Mouse (Mus musculus) T-helper 17 cell (primary cell): Measurements from ENCODE around the gene Ddrgk1.
"Not testable (repeated sequence)": the region's sequence is repeated elsewhere in the genome, so short reads cannot be mapped to it uniquely, and the experiment has no call there.

ENCODE experiments used
- in situ Hi-C, 2 experiments: fragments of 300-600 bp; cut with MboI, MseI; formaldehyde crosslinking; loops; 1 replicate in 1 of 2; 2 replicates in 1 of 2; pipeline ENCODE4 v1.15.1; 2025; ENCODE audit warnings: high pct_unique_total_duplicates in 2 of 2

Gene Ddrgk1

DNA sequence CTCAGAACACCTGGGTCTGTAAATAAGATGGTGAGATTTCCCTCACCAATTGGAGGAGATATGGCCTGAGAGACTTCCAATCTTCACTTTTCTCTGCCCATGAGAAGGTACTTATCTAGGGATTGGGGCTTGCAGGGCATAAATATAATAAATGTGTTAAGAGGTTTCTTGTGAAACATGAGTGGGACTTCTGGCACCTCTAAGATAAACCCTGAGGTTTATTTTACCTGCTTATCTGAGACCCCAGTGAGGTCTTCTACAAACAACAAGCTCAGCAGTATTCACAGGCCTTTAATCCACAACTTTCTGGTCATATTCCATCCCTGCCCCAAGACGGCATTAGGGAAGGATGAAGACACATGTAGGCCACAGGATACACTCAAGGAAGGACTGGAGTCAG is 10.7 kb downstream of the Ddrgk1 start:
- in situ Hi-C loops: no loop called here

DNA sequence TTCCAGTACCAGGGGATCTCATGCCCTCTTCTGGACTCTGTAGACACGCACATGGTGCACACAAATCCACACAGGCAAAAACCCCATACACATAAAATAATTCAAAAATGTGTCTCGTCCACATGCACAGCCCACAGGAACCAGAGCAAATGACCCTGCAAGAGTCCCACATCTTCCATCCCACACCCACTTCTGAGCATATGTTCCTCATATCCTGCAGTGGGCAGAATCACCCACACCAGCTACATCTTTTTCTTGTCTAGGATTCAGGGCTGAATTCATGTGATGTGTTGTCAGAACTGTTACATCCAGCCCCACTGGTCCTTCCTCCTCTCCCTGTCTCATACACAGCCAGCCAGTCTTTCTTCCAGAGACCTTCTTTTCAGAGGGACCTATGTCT is 11.2 kb downstream of the Ddrgk1 start:
- in situ Hi-C loops: no loop called here

DNA sequence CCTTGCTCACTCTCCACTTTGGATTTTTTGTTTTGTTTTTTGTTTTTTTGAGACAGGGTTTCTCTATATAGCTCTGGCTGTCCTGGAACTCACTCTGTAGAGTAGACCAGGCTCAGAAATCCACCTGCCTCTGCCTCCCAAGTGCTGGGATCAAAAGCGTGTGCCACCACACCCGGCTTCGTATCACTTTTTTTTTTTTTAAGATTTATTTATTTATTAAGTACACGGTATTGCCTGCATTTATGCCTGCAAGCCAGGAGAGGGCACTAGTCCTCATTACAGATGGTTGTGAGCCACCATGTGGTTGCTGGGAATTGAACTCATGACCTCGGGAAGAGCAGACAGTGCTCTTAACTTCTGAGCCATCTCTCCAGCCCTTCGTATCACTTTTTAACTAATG is 15.4 kb downstream of the Ddrgk1 start:
- in situ Hi-C loops: not testable (repeated sequence)

DNA sequence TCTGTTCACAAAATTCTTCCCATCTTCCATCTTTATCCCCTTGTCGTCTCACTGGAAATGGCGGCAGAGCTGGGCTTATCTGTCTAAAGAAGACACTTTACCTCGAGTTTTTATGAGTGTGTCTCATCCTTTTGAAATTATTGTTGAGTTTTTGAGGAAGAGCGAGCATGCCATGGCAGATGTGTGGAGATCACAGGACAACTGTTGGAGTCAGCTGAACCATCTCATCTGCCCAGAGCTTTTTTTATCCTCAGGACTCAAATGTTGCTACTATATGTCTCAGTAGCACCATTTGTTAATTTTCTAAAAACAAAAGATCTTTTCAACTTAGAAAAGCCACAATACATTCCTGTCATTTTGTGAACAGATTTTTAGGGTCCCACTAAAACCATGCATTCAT is 19.3 kb downstream of the Ddrgk1 start:
- in situ Hi-C loops: no loop called here

DNA sequence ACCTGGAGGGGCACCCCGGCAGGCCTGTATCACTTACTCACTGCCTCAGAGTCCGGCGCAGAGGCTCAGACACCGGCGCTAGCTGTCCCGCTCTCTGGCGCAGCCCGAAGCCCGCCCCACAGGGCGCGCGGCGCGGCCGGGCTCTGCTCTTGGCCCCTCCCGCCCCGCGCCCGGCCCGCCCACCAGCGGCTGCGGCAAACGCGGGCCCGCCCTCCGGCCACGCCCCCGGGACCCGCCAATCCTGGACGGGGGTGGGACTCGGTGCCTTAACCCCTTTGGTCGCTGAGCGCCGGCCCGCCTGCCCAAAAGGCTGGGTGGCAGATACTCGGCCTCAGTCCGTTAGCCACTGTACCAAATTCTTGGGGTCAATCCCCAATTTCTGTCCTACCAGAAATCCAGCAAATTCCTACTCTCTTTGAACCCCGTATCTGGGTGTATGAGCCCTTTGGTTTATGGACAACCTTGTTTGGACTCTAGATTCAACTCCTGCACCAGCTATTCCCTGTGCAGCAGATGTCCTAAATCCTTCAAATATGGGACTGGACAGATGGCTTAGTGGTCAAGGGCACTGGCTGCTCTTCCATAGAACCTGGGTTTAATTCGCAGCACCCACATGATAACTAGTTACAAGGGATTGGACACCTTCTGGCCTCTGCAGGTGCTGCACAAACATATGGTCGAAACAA is 21.6 kb downstream of the Ddrgk1 start, which contains the start of gene Lzts3:
TSS of gene Lzts3 (minus strand) at position 120 of the 686 bp plus-strand sequence.
- in situ Hi-C loops: no loop called here

DNA sequence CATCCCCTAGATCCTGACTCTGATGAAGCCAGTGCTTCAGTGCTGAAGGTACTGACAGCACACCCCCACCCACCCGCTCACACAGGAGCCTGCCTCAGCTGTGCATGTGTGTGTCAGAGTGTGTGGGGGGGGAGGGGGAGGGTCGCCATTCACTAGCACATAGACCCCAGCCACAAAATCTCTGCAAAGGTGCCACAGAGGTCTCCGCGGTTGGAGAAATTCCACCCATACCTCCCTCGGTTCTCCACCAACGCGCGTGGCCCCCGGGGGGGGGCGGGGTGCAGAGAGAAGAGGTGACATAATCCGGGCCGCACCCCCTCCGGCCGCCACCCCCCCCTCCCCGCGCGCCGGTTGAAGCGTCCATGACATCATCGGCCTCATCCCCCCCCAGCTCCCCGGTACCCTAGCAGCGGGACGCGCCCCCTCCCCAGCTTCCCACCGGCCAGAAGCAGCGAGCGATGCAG is 22.2 kb downstream of the Ddrgk1 start:
- in situ Hi-C loops: no loop called here

DNA sequence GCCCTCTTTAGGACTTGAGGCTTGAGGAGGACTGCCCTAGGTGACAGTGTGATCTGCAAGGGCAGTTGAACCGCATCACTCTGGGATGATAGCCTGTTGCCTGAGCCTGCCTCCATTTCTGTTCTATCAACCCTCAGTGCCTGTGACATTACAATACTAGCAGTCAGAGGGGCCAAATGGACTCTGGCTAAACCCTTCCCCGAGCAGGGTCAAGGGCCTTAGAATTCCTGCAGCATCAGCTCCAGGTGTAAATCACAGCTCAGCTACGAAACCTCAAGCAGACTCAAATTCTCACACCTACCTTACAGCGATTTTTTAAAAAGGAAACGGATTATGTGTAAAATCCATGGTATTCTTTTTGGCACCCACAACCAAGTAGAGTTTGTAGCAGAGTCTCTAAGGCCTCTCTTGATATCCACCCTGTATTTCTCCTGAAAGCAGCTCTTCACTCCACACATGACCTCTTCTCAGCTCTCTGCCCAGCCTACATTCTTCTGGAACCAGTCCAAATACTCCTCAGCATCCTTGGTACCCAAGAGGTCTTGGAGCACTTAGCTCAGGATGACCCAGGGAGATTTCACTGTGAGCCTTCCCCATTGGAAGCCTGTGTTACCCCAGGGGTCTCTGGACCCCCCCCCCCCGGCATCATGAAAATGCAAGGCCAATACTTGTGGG is 23.0 kb downstream of the Ddrgk1 start:
- in situ Hi-C loops: no loop called here

DNA sequence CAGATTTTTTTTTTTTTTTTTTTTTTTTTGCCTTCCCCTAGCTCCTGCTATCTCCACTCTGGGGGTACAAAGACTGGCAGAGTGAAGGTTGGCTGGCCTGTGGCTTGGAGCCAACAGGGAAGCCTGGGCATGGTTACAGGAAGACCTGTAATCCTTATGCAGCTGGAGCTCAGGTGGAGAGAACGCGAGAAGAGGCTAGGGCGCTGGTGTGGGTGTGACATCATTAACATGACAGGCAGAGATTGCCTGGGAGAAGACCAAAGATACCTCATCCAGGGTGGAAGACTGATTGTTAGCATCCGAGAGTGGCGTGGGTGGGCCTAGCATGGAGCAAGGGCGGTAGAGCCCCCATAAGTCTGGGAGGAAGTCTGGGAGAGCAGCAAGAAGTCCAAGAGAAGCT is 25.2 kb downstream of the Ddrgk1 start:
- in situ Hi-C loops: loop anchor here in 1 of 2 experiments (5.0 kb wide), 1 partner anchor 58 kb away; the partner anchor contains the start of gene Slc4a11

DNA sequence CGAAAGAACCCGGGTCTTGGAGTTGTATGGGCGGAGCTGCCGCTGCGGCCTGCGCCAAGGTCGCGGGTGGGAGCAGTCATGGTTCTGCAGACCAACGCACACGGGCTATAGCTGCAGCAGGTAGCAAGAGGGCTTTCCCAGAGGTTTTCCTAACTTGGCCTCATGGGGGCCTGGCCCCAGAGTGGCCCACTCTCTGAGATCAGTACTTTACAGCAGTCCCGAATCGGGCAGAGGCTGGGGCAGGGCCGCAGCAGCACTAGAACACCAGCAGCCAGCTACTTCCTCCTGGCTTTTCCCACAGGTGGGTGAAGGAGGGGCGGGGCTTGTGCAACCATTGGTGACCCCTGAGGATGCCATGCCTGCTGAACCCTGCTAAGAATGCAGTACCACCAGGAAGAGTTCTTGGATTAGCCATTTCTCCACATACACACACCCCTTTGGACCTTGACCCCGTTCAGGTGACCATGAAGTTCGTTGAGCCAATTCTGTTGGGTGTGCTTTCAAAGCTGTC is 26.3 kb downstream of the Ddrgk1 start:
- in situ Hi-C loops: loop anchor here in 1 of 2 experiments (5.0 kb wide), 1 partner anchor 59 kb away; the partner anchor contains the start of gene Slc4a11

DNA sequence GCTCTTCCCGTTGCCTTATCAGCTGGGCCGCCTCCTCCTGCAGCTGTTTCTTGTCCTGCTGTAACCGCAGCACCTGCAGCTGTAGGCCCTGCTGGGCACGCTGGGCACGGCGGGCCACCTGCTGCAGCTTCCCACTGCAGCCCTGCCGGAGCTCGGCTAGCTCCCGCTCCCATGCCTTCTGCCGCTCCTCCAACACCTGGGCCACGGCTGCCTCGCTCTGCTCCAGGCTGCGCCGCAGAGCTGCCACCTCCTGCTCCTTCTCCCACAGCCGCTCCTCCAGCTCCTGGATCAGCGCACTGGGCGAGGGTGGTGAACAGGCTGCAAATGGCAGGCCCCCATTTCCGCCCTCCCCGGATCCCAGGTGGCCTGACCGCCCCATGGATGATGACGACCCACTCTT is 28.6 kb downstream of the Ddrgk1 start:
- in situ Hi-C loops: loop anchor here in 1 of 2 experiments (5.0 kb wide), 1 partner anchor 61 kb away; the partner anchor contains the start of gene Slc4a11

DNA sequence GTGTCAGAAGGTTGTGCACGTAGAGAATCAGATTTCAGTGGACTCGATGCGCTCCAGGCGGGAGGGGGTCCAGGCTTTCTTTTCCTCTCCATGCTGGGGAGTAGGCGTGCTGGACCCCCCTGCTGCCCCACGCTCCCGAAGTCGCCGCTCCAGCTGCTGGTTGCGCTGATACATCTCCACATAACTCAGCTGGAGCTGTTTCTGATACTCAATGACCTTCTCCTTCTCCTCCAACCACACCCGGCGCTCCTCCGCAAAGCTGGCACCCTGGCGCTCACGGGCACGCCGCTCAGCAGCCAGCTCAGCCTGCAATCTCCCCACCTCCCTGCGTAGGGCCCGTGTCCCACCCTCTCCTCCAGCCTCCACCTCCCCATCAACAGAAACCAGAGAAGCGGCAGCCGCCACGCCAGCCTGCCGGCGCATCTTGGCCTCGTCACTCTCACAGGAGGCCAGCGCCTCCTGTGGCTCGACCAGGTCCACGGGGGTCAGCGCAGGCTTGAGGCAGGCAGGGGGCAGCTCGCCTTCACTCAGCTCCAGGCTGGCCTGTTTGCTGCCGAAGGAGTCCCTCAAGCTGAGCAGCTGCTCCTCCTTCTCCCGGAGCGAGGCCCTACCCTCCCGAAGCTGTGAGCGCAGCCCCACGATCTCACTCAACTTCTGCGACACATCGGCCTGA is 29.6 kb downstream of the Ddrgk1 start:
- in situ Hi-C loops: loop anchor here in 1 of 2 experiments (5.0 kb wide), 1 partner anchor 62 kb away; the partner anchor contains the start of gene Slc4a11

DNA sequence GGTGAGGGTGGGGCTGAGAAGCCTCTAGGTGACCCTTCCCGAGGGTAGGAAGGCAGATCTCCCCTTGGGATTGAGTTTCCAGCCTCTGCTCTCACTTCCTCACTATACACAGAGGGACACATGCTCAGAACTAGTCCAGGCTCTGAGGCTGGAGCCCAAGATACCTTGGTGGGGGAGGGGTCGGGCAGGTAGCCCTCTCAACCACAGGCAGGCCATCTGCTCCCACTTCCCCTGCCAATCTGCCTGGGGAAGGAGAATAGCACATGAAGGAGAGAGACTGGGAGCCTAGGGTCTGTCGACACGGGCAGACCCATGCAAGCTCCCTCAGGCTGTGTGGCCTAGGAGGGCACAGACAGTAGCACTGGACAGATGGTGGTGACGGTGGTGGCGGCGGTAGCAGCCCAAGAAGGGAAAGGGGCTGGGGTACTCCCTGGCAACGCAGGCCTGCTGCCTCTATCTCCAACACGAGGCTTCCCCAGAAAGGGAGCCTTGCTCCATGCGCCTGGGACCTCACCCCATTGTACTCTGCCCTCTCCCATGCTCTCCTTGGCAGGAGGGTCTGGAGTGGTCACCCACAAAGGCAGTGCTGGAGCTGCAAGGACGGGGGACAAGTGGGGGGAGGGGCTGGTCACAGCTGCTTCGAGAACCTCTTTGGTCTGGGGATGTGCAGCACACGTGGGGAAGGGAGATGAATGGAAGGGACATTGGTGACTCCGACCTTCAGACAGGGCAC is 30.3 kb downstream of the Ddrgk1 start:
- in situ Hi-C loops: no loop called here

DNA sequence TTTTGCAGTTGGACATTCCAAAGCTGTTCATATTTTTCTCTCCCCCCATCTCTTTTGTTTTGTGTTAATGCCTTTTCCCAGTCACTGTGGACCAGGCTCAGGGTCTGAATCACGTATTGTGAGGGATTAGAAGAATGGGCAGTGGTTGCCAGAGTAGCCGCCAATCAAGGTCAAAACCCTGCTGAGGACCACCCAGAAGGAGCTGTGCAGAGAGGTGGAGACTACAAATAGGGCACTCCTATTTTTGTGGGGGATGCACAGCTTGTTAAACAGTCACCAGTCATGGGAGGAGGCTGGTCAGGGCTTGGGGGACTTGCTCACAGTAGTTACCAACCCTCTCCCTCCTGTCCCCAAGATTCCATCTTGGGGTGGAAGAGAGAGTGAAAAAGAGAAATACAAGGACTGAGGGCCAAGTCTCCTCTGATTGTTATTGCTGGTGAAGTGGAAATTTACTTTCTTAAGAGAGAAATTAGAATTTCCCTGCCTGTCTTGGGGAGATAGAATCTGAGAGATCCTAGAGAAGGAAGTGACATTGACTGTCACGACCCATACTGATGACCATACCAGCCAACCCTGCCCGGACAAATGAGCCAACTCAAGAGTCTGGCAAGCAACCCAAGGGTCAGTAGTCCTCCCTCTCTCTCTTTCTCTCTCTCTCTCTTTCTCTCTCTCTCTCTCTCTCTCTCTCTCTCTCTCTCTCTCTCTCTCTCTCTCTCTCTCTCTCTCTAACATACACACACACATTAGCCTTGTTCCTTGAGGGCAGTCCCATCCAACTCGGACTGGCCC is 31.4 kb downstream of the Ddrgk1 start:
- in situ Hi-C loops: no loop called here

DNA sequence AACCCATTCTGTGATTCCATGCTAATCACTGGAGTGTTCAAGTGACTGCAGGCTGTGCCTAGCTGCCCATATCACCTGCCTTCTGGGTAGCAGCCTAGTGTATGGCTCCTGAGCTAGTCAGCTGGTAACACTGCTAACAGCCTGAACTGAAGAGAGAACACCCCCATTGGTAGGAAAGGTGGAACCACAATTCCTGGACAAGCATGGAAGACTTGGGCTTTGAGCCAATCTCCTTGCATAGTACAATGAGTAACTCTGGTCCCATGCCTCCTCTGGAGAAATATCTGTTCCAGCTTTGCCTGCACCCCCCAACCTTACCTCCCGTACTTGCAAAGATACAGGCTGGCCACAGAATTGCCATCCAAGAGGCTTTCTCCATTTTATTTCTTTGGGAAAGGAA is 32.0 kb downstream of the Ddrgk1 start:
- in situ Hi-C loops: no loop called here

DNA sequence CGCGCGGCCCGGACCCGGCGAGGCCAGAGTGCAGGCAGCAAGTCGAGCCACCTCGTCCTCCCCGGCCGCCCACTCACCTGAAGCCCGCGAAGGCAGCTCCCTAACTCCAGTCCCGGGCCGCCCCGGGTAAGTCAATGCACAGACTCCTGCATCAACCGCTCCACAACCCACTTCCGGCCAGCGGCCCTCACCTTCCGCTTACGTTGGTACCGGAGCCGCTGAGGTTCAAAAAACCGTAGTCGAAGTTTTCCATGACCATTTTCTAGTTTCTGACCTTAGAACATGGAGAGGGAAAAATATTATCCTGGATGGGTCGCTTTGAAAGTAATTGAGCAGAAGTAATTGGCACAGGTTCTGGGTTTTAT is 34.6 kb downstream of the Ddrgk1 start, which contains the start of the genes Fastkd5 and Ubox5:
TSS of gene Fastkd5 (minus strand) at position 189 of the 365 bp plus-strand sequence.
TSS of gene Ubox5 (minus strand) at position 200 of the 365 bp plus-strand sequence.
- in situ Hi-C loops: loop anchor here in 1 of 2 experiments (10.0 kb wide), 1 partner anchor 1235 kb away; no protein-coding TSS in a partner anchor

DNA sequence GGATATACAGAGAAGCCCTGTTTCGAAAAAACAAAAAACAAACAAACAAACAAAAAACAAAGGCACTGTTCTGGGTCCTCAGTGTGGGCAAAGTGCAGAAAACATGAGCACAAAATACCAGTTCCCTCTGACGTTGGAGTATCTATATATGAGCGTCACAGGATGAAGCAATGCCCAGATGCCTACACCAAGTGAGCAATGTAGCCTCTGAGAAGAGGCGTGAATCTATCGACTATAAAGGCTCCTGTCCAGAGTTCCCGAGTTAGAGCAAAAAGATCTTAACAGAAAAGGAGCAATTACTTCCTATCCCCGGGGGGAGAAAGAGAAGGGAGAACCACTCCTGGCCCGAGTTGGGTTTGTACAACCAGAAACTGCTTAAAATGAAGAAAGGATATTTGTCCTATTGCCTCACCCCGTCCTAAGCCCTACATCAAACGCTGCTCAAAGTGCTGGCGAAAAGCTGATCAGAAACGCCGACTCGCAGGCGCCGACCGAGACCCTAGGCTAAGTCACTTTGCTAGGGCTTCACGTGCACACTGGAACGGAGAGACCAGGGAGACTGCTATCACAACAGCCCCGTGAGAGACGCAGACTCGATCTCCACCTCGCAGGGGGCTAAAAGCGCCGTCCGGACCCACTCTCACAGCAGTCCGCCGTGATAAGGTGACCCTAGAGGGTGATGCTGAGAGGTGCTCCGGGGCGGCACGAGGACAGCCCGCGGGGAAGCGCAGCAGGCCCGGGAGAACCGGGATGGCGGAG is 35.2 kb downstream of the Ddrgk1 start:
- in situ Hi-C loops: loop anchor here in 1 of 2 experiments (10.0 kb wide), 1 partner anchor 1234 kb away; no protein-coding TSS in a partner anchor

DNA sequence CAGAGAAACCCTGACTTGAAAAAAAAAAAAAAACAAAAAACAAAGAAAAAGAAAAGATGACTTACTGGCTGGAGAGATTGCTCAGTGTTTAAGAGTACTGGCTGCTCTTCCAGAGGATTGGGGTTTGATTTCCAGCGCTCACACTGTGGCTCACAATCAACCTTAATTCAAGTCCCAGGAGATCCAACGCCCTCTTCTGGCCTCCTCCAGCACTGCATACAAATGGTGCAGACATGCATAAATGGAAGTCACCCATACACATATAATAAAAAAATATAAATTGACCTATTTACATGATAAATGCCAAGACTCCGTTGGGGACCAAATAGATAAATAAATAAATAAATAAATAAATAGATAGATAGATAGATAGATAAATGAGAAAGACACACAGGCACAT is 36.0 kb downstream of the Ddrgk1 start:
- in situ Hi-C loops: loop anchor here in 1 of 2 experiments (10.0 kb wide), 1 partner anchor 1234 kb away; no protein-coding TSS in a partner anchor

DNA sequence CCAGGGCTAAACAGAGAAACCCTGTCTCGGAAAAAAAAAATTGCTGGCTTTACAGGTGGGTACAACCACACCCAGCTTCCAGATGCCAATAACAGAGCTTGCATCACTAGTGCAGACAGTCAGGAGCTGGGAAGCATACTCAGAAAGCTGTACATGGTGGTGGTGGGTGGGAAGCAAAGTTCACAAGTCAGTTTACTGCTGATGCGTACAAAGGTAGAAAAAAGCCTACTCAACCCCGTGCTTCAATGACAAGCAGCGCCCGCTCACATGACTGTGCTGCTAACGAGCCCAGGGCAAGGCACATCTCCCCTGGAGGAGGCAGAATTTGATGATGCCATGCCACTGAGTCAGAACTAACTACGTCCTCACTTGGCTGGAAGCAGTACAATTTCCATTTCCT is 45.5 kb downstream of the Ddrgk1 start:
- in situ Hi-C loops: loop anchor here in 1 of 2 experiments (10.0 kb wide), 1 partner anchor 146 kb away; no protein-coding TSS in a partner anchor

DNA sequence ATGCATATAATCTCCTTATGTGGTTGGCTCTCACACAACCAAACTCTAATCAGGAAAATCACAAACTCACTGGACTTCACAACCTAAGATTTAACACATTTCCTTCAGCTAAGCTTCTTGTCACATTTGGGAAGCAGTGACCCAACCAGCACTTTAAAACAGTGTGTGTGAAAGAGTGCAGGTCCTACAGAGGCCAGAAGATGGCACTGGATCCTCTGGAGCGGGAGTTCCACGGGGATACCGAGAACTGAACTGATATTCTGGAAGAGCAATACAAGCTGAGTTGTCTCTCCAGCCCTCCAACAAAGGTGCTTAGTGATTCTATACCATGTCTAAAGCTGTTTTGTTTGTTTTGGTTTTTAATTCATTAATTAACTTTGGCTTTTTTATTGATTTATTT is 51.4 kb downstream of the Ddrgk1 start:
- in situ Hi-C loops: loop anchor here in 1 of 2 experiments (10.0 kb wide), 1 partner anchor 152 kb away; no protein-coding TSS in a partner anchor
